Mouse (Mus musculus): ENCODE data around the gene Pik3c2g.

Pik3c2g gene

GRCm38 (mm10) chr6:139841272-139841671, 254.3 kb downstream of the Pik3c2g start:
- DNase-seq (ENCODE audit: low read depth, low spot score): no peak

GRCm38 (mm10) chr6:139842626-139843025, 255.6 kb downstream of the Pik3c2g start:
- no peak for DNase-seq (ENCODE audit: low read depth, low spot score)

DNA sequence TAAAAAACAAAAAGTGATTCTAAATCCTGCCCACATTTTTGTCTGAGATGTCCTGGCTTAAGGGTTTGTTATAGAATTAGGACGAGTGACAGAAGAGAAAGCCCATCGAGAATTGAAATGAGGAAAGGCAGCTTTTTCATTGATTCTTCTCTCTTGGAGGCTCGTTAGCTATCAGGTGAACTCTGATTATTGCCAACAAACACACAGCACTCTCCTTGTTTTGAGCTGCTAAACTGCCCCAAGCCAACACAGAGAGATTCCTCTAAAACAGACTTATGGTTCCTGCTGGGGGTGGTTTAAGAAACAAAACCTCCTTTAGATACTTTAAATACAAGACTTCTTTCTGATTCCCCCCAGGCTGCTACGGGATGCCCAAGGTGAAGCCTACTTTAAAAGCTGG, 256.5 kb downstream of the Pik3c2g start:
- no peak for DNase-seq (ENCODE audit: low read depth, low spot score)

DNA sequence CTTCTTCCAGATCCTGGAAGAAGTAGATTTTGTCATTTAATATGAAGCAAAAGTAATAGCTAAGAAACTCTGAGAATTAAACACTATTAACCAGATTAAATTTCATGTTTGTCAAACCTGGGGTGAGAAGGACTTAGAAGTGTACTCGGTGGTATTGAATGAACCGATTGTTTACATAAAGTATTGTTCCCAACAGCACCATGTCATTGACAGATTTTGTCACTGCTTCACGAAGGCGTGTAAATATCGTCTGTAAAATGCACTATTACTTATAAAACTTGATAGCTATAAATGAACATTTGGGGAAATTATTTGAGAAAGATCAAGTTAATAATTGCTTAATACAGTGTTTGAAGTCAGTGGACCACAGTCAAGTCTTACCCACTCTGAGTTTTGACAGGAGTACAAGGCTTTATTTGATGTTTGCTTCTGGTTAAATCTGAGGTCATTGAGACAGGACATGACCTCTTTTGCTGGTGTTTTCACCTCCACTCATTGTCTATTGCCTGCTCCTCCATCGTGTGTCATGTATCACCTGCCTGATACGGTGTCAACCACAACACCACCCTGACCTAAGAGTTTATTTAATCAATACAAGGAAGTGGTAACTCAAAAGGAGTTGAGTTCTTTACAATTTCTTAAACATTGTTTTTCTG, 260.0 kb downstream of the Pik3c2g start:
- no peak for DNase-seq (ENCODE audit: low read depth, low spot score)

DNA sequence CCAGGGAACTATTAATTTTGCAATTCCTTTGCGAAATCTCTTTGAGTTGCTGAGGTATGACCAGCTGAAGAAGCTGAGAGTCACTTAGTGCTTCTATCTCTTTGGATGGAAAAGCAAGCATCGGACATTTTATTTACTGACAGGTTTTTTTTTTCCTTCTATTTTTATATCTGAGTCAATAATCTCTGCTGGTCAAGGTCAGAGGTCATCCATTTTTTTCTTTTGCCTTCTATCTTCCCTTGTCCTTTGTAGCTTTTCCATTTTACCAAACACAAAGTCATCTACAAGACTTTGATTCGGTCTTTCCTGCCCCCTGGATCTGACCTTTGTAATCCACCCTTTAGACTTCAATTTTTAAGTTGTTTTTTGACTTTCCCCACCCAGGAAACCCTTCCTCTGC, 262.9 kb downstream of the Pik3c2g start:
- no peak for DNase-seq (ENCODE audit: low read depth, low spot score)

DNA sequence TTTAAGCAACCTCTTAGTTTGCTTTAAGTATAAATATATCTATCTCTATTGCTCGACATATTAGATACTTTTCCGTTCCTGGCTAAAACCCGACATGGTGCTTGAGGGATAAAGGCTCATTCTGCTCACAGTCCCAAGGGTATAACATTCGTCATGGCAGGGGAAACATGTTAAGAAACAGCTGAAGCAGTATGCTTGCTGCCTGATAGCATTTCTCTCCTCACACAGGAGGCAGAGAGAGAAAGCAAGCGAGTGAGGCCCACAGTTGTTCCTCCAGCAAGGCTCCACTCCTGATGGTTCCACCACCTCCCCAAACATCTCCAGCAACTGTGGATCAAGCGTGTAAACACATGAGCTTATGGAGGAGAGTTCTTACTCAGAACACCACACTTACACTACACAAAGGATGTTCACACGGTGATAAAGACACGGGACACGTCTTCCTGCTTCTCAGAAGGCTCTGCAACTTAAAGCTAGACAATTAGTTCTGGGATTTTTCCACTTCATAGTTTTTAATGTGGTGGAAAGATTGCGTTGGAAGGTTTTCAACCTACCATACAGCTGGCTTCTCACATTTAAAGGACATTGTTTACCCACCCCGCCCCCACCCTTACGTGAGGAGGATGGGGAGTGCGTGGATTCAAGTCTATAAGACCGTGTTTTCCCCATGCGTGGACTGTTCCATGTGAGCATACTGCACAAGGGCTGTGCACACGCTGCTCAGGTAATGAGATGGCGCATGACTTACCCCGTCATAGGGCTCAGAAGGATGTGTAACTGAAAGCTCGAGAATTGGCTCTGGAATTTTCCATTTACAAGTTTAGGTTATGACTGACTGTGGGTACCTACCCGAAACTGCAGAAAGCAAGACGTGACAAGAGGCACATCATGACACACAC, 264.9 kb downstream of the Pik3c2g start:
- DNase-seq (ENCODE audit: low read depth, low spot score): no peak

- no peak for DNase-seq (ENCODE audit: low read depth, low spot score)
These were observed 265.8 kb downstream of the Pik3c2g start for GRCm38 (mm10) chr6:139852836-139853235.

DNA sequence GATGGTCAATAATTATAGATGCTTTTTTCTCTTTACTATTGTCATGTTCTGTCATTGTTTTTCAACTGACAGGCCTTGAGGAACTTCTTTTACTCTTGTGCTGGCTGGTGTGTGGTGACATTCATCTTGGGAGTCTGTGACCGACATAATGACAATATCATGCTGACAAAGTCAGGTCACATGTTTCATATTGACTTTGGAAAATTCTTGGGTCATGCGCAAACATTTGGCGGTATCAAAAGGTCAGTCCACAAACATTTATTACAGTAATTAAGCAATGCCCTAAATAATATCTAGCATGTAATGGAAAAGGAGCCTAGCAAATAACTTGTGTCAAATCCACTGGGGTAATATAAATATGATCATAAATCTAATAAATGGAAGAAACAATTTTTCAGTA, 273.1 kb downstream of the Pik3c2g start:
- DNase-seq (ENCODE audit: low read depth, low spot score): no peak

- DNase-seq (ENCODE audit: low read depth, low spot score): no peak
These were observed 274.5 kb downstream of the Pik3c2g start for GRCm38 (mm10) chr6:139861534-139861933.

- no peak for DNase-seq (ENCODE audit: low read depth, low spot score)
These were observed 278.1 kb downstream of the Pik3c2g start for GRCm38 (mm10) chr6:139865059-139865673.

DNA sequence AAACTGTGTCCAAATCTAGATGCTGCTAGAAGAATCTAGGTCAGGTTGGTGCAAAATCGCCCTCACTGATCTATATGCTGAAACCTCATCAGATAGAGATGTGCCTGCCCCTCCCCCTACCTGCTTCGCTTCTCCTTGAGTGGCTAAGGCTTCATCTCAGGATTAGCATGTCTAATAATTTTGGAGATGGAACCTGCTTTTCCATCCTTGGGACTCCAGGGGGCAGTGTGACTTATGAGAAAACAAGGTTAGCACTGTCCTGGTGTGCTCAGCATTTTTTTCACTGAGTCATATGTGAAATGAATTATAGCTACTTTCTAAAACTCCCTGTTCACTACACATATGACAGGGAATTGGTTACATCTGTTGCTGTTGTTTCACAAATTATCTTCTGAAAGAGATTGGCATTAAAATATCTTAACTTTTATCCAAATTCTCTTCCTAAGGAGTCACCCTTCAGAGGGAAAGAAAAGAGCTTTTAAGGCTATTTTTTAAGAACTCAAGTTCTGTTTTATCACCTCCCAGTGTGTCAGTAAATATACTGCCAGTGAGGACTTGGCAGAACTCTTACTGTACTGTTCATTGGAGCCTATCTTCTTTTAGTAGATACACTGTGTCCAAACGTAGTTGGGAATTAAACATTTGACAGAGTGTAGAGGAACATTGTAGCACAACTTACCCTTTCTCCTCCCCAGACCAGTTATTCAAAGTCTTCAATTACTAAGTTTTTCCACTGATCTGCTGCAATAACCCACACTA, 287.6 kb downstream of the Pik3c2g start:
- DNase-seq (ENCODE audit: low read depth, low spot score): peak; percentile 43

- DNase-seq (ENCODE audit: low read depth, low spot score): no peak
These were observed 289.7 kb downstream of the Pik3c2g start for GRCm38 (mm10) chr6:139876691-139877090.

GRCm38 (mm10) chr6:139877476-139878361, 290.7 kb downstream of the Pik3c2g start:
- peak; percentile 13 for DNase-seq (ENCODE audit: low read depth, low spot score)

GRCm38 (mm10) chr6:139878362-139878696, 291.3 kb downstream of the Pik3c2g start:
- DNase-seq (ENCODE audit: low read depth, low spot score): peak; percentile 46

DNA sequence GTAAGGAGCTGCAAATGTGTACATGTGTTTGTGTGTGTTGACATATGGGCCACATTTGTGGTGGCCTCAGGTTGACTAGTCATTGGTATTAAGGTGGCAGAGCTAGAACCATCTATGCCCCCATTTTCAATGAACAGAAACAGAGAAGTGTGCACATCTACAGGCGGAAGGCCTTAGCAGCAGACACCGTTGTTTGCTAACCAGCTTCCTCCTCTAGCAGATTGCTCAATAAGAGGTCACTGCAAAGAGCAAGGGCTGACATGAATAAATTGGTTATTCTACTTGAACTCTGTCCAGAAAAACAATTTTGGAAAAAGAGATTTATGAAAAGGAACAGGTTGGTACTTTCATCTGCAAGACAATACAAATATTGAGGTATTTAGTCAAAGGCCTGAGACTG, 295.1 kb downstream of the Pik3c2g start:
- DNase-seq (ENCODE audit: low read depth, low spot score): no peak

DNA sequence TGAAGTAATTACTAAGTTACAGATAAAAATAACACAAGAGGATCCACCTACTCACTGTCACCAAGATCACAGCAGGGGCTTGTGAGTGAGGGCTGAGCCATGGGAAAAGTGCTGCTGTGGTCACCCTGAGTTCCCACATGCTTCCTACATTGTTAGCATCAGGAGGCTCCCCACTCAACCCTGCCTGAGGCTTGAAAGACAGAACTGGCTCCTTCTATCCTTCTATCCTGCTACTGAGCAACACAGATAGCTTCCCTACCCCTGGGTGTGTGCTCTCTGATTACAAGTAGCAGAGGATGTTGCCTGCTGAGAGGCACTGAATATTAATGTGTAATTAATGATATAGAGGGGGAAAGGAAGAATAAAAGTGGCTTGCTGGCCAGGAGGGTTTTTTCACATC, 300.2 kb downstream of the Pik3c2g start:
- DNase-seq (ENCODE audit: low read depth, low spot score): no peak

DNA sequence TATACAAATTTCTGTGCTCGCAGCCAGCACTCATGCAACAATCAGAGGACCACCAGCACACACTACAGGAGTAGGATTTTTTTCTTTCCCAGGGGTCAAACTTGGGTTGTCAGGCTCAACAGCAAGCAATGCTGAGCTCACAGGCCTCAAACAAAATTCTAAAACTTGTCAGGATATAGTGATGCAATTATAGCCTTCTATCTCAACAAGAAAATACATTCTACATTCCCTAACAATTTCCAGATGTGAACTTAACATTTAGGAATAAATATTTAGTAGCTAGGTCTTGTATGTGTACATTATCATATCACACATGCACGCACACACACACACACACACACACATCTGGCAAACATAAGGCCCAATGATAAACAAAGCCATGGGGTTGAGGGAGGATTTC, 308.6 kb downstream of the Pik3c2g start:
- no peak for DNase-seq (ENCODE audit: low read depth, low spot score)

DNA sequence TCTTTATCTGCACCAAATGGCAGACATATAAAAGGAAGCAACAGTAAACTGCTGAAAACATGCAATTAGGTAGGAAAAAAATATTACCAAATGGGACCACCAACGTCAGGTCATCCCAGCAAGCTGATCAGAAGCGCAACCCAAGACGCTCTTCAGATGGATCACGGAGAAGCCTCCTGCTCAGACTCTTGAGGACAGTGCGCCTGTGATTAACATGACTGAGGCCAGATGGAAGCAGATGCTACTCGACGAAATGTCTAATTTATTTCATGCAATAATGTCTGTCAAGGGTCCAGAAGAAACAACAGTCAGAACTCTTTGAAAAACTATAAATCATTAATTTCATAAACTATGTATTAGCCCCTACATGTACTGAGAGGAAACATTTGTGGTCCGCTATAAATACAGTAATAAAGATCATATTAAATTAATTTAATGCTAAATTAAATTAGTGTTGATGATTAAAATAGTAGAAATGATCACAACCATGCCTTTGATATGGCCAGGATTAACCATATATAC, 312.7 kb downstream of the Pik3c2g start:
- no peak for DNase-seq (ENCODE audit: low read depth, low spot score)

DNA sequence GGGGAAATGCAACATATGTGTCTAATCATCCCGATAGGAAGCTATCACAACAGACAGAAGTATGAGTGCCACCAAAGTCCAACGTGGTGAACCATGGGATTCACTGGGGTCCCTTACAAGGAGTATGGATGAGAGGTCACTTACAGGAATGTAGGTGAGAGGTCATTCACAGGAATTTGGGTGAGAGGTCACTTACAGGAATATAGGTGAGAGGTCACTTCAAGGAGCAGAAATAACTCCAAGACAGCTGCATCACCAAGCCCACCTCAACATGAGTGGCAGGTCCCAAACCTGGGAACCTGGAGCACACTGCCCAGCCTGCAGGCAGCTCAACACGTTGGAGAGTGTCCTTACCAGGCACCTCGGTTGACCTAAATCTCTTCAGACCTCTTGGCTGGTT, 314.8 kb downstream of the Pik3c2g start:
- no peak for DNase-seq (ENCODE audit: low read depth, low spot score)

DNA sequence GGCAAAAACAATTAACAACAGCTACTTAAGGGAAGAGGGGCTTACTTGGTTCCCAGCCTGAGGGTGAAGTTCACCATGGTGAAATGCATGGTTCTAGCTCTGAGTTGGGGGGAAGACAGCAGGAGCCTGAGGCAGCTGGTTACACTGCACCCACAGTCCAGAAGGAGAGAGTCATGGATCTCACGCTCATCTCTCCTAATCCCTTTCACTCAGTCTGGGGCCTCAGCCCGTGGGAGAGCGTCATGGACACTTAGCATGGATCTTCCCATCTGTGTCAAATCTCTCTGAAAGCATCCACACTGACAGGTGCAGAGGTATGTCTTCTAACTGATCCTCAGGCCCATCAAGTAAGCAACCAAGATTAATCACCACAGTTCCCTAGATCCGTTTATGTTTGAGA, 320.1 kb downstream of the Pik3c2g start:
- no peak for DNase-seq (ENCODE audit: low read depth, low spot score)
